Mouse (Mus musculus): ENCODE results near the gene Slc25a10.
"Not testable (repeated sequence)": the region's sequence is repeated elsewhere in the genome, so short reads cannot be mapped to it uniquely, and the experiment has no call there.

Gene Slc25a10

DNA sequence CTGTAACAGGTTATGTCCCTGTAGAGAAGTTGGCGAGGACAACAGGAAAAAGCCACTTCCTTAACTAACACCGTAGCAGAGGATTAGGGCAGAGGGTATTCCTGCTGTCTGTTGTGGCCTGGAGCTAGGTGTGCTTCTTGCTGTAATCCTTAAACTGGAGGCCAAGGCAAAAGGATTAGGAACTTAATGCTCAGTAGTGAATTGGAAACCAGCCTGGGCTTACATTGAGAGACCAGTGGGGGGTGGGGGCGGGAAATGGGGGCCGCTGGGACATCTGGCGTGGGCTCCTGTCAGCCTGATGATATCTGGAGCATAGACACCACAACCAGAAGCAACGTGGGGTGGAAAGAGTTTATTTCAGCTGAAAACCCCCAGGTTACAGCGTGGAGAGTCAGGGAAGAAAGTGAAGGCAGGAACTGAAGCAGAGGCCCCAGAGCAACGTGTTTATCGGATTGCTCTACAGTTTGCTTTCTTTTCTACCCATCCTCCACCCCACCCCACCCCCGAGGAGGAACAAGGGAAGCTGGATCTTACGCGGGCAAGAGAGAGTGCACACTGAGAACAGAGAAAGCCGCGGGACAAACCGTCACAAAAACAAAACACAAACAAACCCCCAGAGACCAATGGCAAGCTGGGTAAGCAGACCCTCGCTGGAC is 18.9 kb downstream of the Slc25a10 start:
- no peak for DNase-seq (ENCODE audit: low read depth, low spot score)

DNA sequence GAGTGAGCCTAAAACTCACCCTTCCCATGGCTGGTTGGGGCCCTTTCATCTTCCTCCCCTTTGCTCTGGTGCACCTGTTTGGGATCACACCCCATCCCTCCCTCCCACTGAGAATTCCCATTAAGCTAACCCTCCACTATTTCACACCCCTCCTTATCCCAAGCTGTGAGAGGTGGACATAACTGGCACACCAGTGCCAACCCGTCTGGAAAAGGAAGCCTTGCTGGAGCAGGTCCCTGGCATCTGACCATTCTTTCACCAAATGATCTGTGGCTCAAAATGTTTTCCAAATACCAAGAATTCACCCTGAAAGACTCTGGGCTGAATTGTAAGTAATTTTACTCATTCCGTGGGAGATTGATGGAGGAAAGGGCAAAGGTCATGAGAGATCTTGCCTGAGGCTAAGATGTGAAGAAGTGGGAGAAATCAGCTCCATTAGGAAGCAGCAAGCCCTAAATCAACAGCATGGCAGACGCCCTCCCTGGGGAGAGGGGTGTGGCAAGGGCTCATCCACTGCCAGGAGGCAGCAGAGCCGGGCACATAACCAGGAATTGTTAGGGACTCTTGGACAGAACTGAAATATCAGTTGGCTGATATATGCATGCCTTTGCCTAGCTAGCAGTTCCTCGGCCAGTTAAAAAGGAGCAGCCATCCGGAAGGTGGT is 21.3 kb downstream of the Slc25a10 start:
- peak; percentile 98 for DNase-seq (ENCODE audit: low read depth, low spot score)

DNA sequence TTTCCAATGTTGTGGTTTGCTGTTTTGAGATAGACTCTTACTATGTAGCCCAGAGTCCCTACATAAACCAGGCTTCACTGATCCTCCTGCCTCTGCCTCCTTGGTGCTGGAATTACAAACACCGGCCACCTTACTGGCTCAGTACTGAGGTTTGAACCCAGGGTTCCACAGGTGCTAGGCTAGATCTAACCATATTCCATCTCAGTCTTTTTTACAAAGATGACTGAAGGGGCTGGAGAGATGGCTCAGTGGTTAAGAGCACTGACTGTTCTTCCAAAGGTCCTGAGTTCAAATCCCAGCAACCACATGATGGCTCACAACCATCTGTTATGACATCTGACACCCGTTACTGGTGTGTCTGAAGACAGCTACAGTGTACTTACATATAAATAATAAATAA is 22.6 kb downstream of the Slc25a10 start:
- not testable (repeated sequence) for DNase-seq (ENCODE audit: low read depth, low spot score)

DNA sequence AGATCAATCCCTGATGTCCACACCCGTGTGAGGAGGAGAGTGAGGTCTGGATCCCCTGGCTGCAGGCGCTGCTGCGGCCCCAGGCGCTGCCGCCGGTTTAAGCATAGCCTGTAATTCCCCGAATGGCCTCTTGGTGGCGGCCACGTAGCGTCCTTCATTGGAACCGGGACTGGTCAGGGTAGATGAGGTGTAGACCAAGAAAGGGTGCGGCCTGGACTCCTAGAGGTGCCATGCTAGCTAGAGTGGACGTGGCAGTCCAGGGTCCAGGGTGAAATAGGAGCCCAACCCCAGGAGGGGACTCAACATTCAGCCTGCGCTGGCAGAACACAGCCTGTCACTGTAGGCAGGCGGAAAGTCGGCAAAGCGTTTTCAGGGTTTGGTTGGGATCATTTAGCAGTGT is 24.0 kb downstream of the Slc25a10 start:
- DNase-seq (ENCODE audit: low read depth, low spot score) = peak; percentile 86

DNA sequence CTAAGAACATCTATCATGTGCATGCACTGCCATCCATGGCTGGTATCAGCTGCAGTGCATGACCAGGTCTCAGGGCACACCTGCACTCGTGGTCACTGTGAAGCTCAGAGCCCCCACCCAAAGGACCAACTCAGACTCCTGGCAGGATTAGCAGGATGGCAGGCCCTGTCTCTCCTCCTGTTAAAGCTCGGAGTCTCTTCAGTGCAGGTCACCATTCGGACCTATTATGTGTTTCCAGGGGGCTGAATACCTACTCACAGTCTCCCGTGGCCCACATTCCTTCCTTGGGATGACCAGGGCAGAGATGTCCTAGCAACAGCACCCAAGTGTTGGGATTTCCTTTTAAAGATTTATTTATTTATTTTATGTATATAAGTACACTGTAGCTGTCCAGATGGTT is 25.5 kb downstream of the Slc25a10 start:
- DNase-seq (ENCODE audit: low read depth, low spot score) = no peak

DNA sequence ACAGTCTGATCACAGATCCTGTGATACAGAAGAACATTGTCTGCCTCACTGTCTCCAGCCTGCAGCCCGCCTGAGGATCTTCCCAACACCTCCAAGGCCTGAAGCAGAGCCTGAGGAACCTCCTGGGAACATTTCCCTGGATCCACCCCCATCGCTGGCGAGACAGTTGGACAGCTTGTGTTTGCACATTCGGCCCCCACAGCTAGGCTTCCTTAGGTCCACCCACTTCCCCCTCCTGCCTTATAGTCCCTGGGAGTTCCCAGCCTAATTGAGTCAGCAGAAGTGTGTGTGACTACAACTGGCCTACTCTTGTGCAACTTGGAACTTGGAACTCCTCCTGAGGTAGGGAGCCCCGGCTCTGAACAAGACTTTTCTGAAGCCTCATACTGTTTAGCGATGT is 26.4 kb downstream of the Slc25a10 start:
- peak; percentile 52 for DNase-seq (ENCODE audit: low read depth, low spot score)

DNA sequence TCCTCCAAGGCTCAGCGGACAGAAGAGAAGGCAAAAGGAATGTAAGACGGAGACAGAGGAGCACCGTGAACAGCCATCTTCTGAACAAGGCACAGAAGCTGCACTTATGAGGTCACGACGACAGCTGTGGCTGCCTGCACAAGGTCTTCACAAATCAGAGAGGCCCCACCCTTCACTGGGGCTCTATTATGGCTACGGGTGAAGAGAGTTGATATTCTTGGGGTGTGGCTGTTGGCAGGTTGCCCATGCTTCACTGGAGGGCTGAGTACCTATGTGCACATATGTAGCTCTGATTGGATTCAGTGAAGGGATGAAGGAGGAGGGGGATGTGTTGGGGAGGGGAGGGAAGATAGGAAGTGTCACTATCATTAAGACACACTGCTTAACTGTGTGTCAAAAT is 26.9 kb downstream of the Slc25a10 start:
- no peak for DNase-seq (ENCODE audit: low read depth, low spot score)

DNA sequence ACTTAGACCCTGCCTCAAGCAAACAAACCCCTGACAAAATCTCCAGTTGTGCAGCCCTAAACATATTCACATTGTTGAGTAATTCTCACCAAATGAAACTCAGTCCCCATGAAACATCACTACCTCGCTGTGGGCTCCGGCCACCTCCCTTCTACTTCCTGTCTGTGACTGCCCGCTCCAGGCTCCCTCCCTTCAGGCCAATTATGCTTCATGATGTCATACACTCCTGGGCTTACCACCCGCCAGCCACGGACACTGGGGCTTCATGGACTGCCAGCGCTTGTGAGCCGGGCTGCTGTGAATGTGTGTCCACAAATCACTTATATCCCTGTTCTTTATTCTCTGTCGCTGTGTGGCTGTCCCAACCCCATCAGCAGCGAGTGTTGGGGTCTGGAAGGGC is 28.1 kb downstream of the Slc25a10 start:
- peak; percentile 49 for DNase-seq (ENCODE audit: low read depth, low spot score)

DNA sequence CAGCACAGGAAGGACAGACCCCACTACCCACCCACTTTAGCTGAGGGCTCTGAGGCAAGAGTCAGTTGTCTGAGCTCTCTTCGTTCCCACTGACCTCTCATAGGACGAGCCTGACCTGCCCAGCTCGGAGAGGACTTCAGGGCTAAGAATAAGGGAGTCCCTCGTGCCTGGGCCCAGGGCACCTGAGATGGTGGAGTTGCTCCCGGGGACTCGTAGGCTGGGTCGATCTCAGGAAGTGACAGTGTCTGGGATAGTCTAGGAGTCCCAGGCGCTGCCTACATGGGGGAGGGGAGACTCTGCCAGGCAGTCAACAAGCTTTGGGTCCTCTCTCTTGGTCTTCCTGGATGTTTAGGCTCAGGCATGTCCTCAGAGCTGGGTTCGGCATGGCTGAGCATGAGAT is 28.9 kb downstream of the Slc25a10 start:
- DNase-seq (ENCODE audit: low read depth, low spot score) = no peak

DNA sequence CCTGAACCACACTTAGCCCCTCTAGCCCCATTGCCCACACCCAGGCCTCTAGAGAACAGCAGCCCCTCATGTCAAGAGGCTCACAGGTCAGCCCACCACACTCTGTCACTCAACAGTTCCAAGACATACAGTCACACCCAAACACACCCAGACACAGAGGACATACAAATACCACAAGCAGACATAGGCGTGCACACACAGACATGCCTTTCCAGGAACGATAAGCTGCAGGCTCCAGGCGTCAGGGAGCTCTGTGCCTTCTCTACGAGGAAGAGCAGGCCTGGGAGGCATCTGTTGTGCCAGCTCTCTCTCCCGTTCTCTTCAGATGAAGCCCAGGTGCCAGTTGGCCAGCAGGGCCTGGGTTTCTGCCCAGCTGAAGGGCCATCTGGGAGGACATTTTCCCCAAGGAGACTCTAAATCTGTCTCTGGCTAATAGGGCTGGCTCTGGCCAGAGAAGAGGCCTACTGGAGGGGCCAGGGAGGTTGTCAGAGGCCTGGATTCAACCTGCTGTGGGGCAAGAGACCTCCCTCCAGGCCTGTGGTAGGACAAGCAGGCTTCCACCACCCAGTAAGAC is 29.4 kb downstream of the Slc25a10 start:
- DNase-seq (ENCODE audit: low read depth, low spot score) = no peak

DNA sequence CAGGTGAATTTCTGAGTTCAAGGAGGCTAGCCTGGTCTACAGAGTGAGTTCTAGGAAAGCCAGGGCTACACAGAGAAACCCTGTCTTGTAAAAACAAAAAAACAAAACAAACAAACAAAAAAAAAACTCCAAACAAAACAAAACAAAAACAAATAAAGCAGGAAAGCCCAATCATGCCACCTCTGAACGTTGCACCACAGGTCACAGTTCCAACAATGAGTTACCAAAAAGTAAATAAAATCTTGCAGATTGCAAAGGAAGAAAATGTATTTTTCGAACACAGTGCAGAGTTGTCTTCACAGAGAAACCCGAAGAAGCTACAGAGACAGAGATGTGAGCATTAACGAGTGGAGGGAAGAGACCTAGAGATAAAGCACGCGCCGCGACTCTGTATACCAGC is 30.9 kb downstream of the Slc25a10 start:
- no peak for DNase-seq (ENCODE audit: low read depth, low spot score)

DNA sequence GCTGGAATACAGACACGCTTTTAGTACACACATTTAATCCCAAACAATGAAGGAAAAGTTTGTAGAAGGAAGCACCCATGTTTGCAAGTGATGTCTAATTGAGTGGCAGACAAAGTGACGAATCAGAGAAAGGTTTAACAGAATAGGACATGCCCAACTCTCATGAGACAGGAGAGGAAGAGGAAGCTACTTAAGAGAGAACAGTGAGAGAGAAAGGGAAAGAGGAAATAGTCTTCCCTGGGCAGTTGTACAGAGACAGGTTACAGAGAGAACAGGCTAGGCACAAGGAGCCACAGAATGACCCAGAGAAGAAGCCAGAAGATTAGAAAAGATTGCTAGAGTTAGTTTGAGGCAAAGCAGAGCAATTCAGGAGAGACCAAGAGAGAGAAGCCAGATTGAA is 34.3 kb downstream of the Slc25a10 start:
- peak; percentile 42 for DNase-seq (ENCODE audit: low read depth, low spot score)

DNA sequence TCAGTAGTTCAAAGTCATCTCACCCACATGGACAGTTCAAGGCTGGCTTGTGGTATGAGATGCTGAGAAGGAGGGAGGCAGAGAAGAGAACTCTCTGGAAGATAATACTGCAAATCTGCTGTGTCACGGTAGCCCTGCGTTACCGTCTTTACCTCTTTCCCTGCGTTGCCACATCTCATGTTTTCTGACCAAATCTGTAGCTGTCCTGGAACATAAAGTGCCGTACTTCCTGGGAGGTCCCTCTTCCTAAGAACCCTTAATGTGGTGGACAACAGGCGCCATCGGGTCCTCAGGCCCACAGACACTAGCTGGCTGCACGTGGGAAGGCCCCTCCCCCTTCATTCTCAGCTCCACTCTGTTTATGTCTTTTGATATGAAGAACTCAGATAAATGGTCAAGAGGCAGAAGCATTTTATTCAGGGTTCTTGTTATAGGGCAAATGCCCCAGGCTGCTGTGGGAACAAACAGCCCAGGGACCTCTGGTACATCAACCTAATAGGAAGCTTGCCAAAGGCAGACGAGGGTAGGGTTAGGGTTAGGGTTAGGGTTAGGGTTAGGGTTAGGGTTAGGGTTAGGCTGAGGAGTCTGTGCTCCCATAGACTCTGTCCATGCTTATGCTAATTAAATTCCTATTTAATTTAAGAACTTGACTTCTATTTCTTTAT is 36.2 kb downstream of the Slc25a10 start:
- no peak for DNase-seq (ENCODE audit: low read depth, low spot score)

DNA sequence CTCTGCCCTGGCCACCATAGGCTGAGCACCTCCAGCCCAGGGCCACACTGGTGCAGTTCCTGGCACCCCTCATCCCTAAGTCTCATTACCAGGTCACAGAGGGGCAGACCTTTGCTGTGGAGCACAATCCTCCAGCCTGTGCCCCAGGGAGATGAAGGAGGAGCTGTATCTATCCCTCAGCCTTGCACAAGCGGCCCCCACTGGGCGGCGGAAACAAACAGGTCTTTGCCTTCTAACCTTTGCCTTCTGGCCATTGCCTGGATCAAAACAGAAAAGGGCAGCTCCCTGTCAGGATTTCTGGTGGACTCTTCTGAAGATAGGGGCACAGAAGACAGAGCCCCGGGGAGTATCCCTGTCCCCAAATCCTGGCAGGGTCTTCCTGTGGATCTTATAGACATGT is 37.3 kb downstream of the Slc25a10 start:
- DNase-seq (ENCODE audit: low read depth, low spot score) = no peak

DNA sequence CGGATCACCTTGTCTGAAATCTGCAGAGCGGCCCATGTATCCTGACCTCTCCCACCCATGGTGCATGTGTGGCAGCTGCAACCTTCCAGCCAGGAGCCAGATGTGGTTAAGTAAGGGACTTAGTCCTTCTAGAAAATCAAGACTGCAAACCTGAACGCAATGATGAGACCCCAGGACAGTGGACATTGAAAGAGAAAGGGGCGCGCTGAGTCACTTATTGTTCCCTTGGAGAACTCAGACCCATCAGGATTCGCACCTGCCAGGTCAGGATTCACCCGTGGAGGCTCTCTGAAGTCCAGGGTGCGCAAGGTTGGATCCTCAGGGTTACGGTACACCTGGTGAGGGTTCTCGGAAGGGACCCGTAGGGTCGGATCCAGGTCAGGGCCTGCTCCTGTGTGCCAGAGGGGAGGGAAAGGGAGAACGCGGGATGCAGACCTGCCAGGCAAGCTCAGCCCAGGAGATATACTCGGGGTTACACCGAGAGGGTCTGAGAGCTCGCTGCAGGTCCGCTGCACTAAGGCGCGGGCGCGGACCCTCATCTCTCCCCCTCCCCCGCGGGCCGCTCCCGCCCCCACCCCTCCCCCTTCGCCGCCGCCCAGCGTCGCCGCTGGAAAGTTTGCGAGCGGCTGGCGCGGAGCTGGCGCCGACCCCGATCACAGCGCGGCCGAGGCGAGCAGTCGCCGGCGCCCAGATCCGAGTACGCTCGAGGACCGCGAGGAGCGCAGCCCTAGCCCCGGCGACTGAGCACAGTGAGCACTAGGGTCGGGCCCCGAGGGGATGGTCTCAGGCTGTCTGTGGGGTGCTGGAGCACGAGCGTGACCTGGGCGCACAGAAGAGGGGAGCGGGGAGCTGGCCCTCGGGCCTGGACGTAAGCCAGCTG is 38.7 kb downstream of the Slc25a10 start, which contains the start of gene Gcgr:
Gene Gcgr (plus strand): TSS at position 615 of the 880 bp plus-strand sequence.
- no peak for DNase-seq (ENCODE audit: low read depth, low spot score)

DNA sequence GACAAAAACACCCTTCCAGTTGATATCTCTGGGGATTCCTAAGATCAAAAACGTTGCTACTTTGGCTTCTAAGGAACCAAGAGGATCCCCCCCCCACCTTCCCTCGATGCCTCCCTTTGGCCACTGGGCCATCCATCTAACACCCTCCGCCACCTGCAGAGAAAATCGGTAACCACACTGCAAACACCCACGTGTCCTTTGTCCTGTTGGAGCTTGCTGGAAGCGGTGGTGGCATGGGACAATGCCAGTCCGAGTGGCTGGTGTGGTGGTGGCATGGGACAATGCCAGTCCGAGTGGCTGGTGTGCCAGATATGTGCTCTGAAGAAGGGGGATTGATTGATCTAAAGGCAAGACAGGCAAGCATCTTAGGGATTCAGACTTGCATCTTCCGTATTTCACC is 40.0 kb downstream of the Slc25a10 start:
- no peak for DNase-seq (ENCODE audit: low read depth, low spot score)

DNA sequence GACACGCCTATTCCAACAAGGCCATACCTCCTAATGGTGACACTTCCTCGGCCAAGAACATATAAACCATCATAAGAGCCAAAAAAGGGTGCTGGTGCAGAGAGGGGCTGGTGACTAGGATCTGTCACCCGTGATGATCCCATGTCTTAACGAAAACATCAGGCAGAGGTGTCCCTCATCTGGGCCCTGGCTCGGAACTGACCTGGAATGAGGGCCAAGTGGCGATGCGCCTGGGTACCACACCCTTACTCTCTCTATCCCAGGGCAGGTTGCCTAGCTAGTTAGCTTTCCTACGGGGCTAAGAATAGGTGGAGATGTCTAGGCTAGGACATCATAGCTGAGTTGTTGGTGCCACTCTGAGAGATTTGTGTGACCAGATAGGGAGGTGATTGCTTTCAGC is 42.5 kb downstream of the Slc25a10 start:
- no peak for DNase-seq (ENCODE audit: low read depth, low spot score)

DNA sequence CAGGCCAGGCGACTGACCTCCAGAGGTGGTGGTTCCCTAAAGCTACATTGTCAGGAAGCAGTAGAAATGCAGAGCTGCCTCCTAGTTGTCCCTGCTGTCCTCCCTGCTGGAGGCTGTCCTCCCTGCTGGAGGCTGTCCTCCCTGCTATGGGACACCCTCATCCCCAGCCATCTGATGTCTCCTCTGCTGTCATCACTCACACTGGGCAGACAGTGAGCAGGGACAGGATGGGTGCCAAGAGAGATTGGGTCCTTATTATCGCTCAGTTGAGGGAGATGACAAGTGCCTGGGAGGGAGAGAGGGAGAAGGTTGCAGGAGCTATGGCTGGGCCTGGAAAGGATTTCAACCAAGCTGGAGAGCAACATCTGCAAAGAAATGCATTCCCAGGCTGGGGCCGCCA is 43.5 kb downstream of the Slc25a10 start:
- DNase-seq (ENCODE audit: low read depth, low spot score) = no peak

DNA sequence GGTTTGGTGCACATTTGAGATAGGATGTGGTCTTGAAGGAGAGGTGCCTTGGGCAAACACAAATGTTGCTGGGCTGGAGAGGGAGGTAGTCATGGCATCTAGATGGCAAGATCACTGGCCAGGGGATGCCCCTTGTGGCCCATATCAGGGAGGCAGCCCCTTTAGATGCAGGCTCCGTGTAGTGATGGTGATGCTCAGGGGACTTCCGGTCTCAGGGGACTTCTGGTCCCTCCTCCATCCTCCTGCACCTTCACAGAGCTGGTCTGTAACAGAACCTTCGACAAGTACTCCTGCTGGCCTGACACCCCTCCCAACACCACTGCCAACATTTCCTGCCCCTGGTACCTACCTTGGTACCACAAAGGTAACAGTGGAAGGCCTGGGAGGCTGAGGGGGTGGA is 44.2 kb downstream of the Slc25a10 start:
- no peak for DNase-seq (ENCODE audit: low read depth, low spot score)

DNA sequence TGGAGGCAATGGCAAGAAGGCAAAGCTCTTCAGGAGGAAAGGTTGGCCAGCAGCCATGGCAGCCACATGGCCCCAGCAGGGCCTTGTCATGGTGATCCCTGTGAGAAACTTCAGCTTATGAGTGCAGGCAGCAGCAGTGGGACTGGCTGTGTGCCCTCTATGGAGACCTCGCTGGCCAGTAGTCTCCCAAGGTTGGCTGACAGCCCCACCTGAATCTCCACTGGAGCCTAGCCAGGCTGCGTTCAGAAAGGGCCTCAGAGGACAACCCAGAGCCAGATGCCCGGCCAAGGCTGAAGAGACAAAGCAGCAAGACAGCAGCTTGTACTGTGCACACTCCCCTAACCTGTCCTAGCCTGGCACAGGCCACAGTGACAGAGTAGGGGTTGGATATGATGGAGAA is 46.8 kb downstream of the Slc25a10 start:
- peak; percentile 47 for DNase-seq (ENCODE audit: low read depth, low spot score)

DNA sequence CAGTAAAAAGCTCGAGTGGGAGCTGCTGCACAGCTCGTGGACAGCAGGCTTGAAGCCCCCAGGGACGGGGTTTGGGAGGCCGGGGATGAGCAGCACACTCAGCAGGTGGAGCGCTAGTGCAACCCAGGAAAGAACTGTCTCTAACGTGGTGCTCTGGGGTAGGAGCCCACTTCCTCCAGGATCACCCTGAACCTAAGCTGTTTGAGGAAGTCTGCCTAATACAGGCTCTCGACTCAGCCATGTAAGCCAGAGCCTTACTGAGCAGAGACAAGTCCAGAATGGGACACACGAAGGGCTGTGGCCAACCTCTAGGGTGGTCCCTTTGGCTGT is 47.3 kb downstream of the Slc25a10 start:
- DNase-seq (ENCODE audit: low read depth, low spot score) = no peak
